In genomic region chr13:74015908-74016307, GRCm38 (mm10) we compare ENCODE assay signal across 32 mouse cellular contexts. TPM values are rescaled to one million over a fixed set of nuclear protein-coding genes. Genes with fewer than 3 reads are reported as not detected.
A peak's percentile ranks its signal among the peaks of the same experiment; 100 is the strongest.
DNase-seq lines count a peak whose midpoint lies in the region; ATAC-seq and TF ChIP-seq lines count a peak whose summit lies in the region.
"Had no signal": no experiment of that assay in that cellular context is flagged by ENCODE, and none has a peak within 500 bp of the region (broad histone marks: within the 10 kb centered on the region; RNA-seq: fewer than 3 reads in every experiment).

No protein-coding gene starts in this region.

- ATAC-seq in hindbrain, embryonic 12.5 days (ENCODE audit: low FRiP score): 0 out of 2 replicates have a peak, but pooled peaks have one; percentile 28
- 0 out of 2 replicates have a peak, but pooled peaks have one; percentile 49 for ATAC-seq in kidney, postnatal 0 days (replicated peaks; ENCODE audit: low FRiP score, low read depth)
- ATAC-seq: activated CD4-positive, CD25-positive, alpha-beta regulatory T cell, adult 4 months; forebrain, embryonic 14.5 days had no signal

- peaks cover 13% of the 10 kb centered on the region for H3K4me1 ChIP-seq in hindbrain, embryonic 12.5 days
- peaks cover under 1% of the 10 kb centered on the region for H3K4me1 ChIP-seq in hindbrain, embryonic 10.5 days (replicated peaks)
- H3K4me1 ChIP-seq in kidney, postnatal 0 days (replicated peaks; ENCODE audit: insufficient read depth, low read length): no peaks in the 10 kb centered on the region
- H3K4me1 ChIP-seq: midbrain, embryonic 10.5 days; neural tube, embryonic 12.5 days had no signal

- H3K4me3 ChIP-seq in hindbrain, embryonic 12.5 days: no peak overlapping the region
- H3K4me3 ChIP-seq in hindbrain, embryonic 10.5 days: no peak overlapping the region
- H3K4me3 ChIP-seq in kidney, postnatal 0 days (replicated peaks; ENCODE audit: low read depth, low read length): no peak overlapping the region
- H3K4me3 ChIP-seq: embryonic facial prominence, embryonic 15.5 days; heart, embryonic 12.5 days; midbrain, embryonic 10.5 days; neural tube, embryonic 12.5 days had no signal

- no peak overlapping the region for H3K27ac ChIP-seq in hindbrain, embryonic 12.5 days
- H3K27ac ChIP-seq in hindbrain, embryonic 10.5 days: no peak overlapping the region
- H3K27ac ChIP-seq in kidney, postnatal 0 days: no peak overlapping the region
- H3K27ac ChIP-seq: embryonic facial prominence, embryonic 15.5 days; midbrain, embryonic 10.5 days; neural tube, embryonic 12.5 days had no signal

- no peaks in the 10 kb centered on the region for H3K36me3 ChIP-seq in hindbrain, embryonic 12.5 days
- H3K36me3 ChIP-seq in hindbrain, embryonic 10.5 days: no peaks in the 10 kb centered on the region
- no peaks in the 10 kb centered on the region for H3K36me3 ChIP-seq in kidney, postnatal 0 days (ENCODE audit: insufficient read depth, low read length)
- H3K36me3 ChIP-seq: embryonic facial prominence, embryonic 15.5 days; heart, embryonic 12.5 days; midbrain, embryonic 10.5 days; neural tube, embryonic 12.5 days had no signal

- no peaks in the 10 kb centered on the region for H3K9me3 ChIP-seq in hindbrain, embryonic 12.5 days (replicated peaks)
- no peaks in the 10 kb centered on the region for H3K9me3 ChIP-seq in hindbrain, embryonic 10.5 days
- H3K9me3 ChIP-seq in kidney, postnatal 0 days (replicated peaks; ENCODE audit: low read length): no peaks in the 10 kb centered on the region
- H3K9me3 ChIP-seq: embryonic facial prominence, embryonic 15.5 days; heart, embryonic 12.5 days; midbrain, embryonic 10.5 days; neural tube, embryonic 12.5 days had no signal

- peaks cover 5% of the 10 kb centered on the region; the same call in 1 of the 2 replicates for H3K27me3 ChIP-seq in hindbrain, embryonic 12.5 days
- peaks cover 14% of the 10 kb centered on the region for H3K27me3 ChIP-seq in hindbrain, embryonic 10.5 days (ENCODE audit: insufficient read depth, poor library complexity, severe bottlenecking)
- H3K27me3 ChIP-seq in kidney, postnatal 0 days (ENCODE audit: insufficient read depth, low read length): 0 out of 2 replicates have a peak, but pooled peaks cover 5% of the 10 kb centered on the region

- TF ChIP-seq CTCF in kidney, postnatal 0 days (IDR thresholded peaks at IDR 0.05; ENCODE audit: low read depth): no peak

- H3K4me2 ChIP-seq in hindbrain, embryonic 12.5 days (replicated peaks): no peak overlapping the region
- H3K4me2 ChIP-seq in kidney, postnatal 0 days (ENCODE audit: low read length): no peak overlapping the region
- H3K4me2 ChIP-seq: embryonic facial prominence, embryonic 15.5 days; heart, embryonic 12.5 days; neural tube, embryonic 12.5 days had no signal

- WGBS in hindbrain, embryonic 12.5 days: 70% methylated on average over 4 of the region's 4 CpGs
- 77% methylated on average over 4 of the region's 4 CpGs for WGBS in hindbrain, embryonic 10.5 days
- WGBS in kidney, postnatal 0 days: 51% methylated on average over 4 of the region's 4 CpGs

- no peak for DNase-seq in hindbrain, embryonic 10.5 days (ENCODE audit: low spot score)
- peak; percentile 47 for DNase-seq in kidney, postnatal 0 days (ENCODE audit: low spot score)
- DNase-seq in kidney, postnatal 14 days: no peak
- peak; percentile 8 for DNase-seq in urinary bladder, adult 2 months (ENCODE audit: low spot score)
- no peak for DNase-seq in urinary bladder, postnatal 4 days (ENCODE audit: low spot score in 2 of 2)
- no peak for DNase-seq in gastrocnemius, adult 18-20 months (ENCODE audit: low spot score)
- DNase-seq: adrenal gland, adult 8-10 months; cerebellum, adult 2 months; cerebellum, postnatal 36 days; embryo, embryonic 11 days; gastrocnemius, postnatal 14 days; heart, adult 18-20 months; heart, postnatal 14 days; kidney, adult 11 months; lung, postnatal 10 days; right cerebral cortex, postnatal 14 days; spleen, adult 18-20 months had no signal

- H3K9ac ChIP-seq in hindbrain, embryonic 12.5 days: no peak overlapping the region
- H3K9ac ChIP-seq in kidney, postnatal 0 days (ENCODE audit: low read depth, low read length): no peak overlapping the region
- H3K9ac ChIP-seq: embryonic facial prominence, embryonic 15.5 days; heart, embryonic 12.5 days; neural tube, embryonic 12.5 days had no signal

RNA-seq across cellular contexts. Expression of gene Tppp, which starts 6.7 kb away (rescaled TPM):
- 6.0 TPM in 2 replicates for polyA plus RNA-seq in hindbrain, embryonic 12.5 days (2016; fragmentation: Nextera tagmentation; extraction: Ambion mirVana)
- polyA plus RNA-seq in hindbrain, embryonic 10.5 days (2016; fragmentation: Nextera tagmentation; extraction: Ambion mirVana): 0.85 and 2.8 TPM in 2 replicates
- polyA plus RNA-seq in kidney, postnatal 0 days (2015; fragmentation: Nextera tagmentation; extraction: Ambion mirVana): 0.42 and 0.56 TPM in 2 replicates
- polyA plus RNA-seq in urinary bladder, adult 2 months (2012; rRNA removed): 21.2 and 26.5 TPM in 2 replicates
- 1 to 10 TPM; 6.2 to 6.4 TPM for total RNA-seq in gastrocnemius, adult 18-20 months (2021)
- total RNA-seq: MEL had no signal

RNA-seq across cellular contexts. Expression of gene Cep72, which starts 46.2 kb away (rescaled TPM):
- polyA plus RNA-seq in hindbrain, embryonic 12.5 days (2016; fragmentation: Nextera tagmentation; extraction: Ambion mirVana): 14.0 and 16.0 TPM in 2 replicates
- polyA plus RNA-seq in hindbrain, embryonic 10.5 days (2016; fragmentation: Nextera tagmentation; extraction: Ambion mirVana): 17.0 and 22.8 TPM in 2 replicates
- polyA plus RNA-seq in kidney, postnatal 0 days (2015; fragmentation: Nextera tagmentation; extraction: Ambion mirVana): 8.7 and 9.7 TPM in 2 replicates
- polyA plus RNA-seq in urinary bladder, adult 2 months (2012; rRNA removed): 4.2 and 5.2 TPM in 2 replicates
- under 1 TPM; 0.07 to 0.27 TPM for total RNA-seq in gastrocnemius, adult 18-20 months (2021)

RNA-seq across cellular contexts. Expression of gene Zdhhc11, which starts 52.3 kb away (rescaled TPM):
- polyA plus RNA-seq in hindbrain, embryonic 12.5 days (2016; fragmentation: Nextera tagmentation; extraction: Ambion mirVana): not detected in 2 replicates
- polyA plus RNA-seq in hindbrain, embryonic 10.5 days (2016; fragmentation: Nextera tagmentation; extraction: Ambion mirVana): not detected in 2 replicates
- not detected in 2 replicates for polyA plus RNA-seq in kidney, postnatal 0 days (2015; fragmentation: Nextera tagmentation; extraction: Ambion mirVana)
- not detected in 2 replicates for polyA plus RNA-seq in urinary bladder, adult 2 months (2012; rRNA removed)
- total RNA-seq in gastrocnemius, adult 18-20 months (2021): not detected
- total RNA-seq: adrenal gland, adult 8-10 months; gastrocnemius, postnatal 14 days; heart, adult 18-20 months; heart, postnatal 14 days; layer of hippocampus, postnatal 14 days; liver, adult 2 months; MEL had no signal
- polyA plus RNA-seq: activated CD4-positive, CD25-positive, alpha-beta regulatory T cell, adult 4 months; C2C12; cerebellum, adult 2 months; embryonic facial prominence, embryonic 15.5 days; forebrain, embryonic 14.5 days; frontal cortex, adult 2 months; heart, embryonic 12.5 days; large intestine, adult 2 months; limb, embryonic 11.5 days; liver, adult 2 months; liver, embryonic 16.5 days; midbrain, embryonic 10.5 days; neural tube, embryonic 12.5 days had no signal

Comparison
In these comparisons a context has a peak if more than half of its experiments do, and no peak if none do; other contexts are left out.
1. DNase-seq: peak in kidney, postnatal 0 days (single experiment) and urinary bladder, adult 2 months (single experiment); none in hindbrain, embryonic 10.5 days (single experiment), kidney, postnatal 14 days (single experiment), urinary bladder, postnatal 4 days (0 of 2) and gastrocnemius, adult 18-20 months (single experiment).